ENCODE assay signal across 9 mouse cellular contexts in genomic region chr2:46106991-46107390, GRCm38 (mm10).
"Had no signal": no experiment of that assay in that cellular context is flagged by ENCODE, and none has a peak within 500 bp of the region (broad histone marks: within the 10 kb centered on the region; RNA-seq: fewer than 3 reads in every experiment).

No protein-coding gene starts in this region.

- DNase-seq: kidney, adult 11 months; kidney, postnatal 10 days; kidney, postnatal 4 days; liver; liver, embryonic 13.5 days; liver, postnatal 0 days; right cerebral cortex, adult 18-20 months; right cerebral cortex, postnatal 25 days; thymus, postnatal 4 days had no signal
